13 mouse cellular contexts compared by ENCODE assay signal in genomic region chr8:111367350-111367749, GRCm38 (mm10). TPM values are rescaled to one million over a fixed set of nuclear protein-coding genes. Genes with fewer than 3 reads are reported as not detected.
DNase-seq lines count a peak whose midpoint lies in the region; ATAC-seq and TF ChIP-seq lines count a peak whose summit lies in the region.
"Had no signal": no experiment of that assay in that cellular context is flagged by ENCODE, and none has a peak within 500 bp of the region (broad histone marks: within the 10 kb centered on the region; RNA-seq: fewer than 3 reads in every experiment).

No protein-coding gene starts in this region.

- no peaks in the 10 kb centered on the region for H3K9me3 ChIP-seq in hindbrain, postnatal 0 days (ENCODE audit: low read length)
- H3K9me3 ChIP-seq in hindbrain, embryonic 11.5 days (ENCODE audit: control insufficient read depth, low read length): no peaks in the 10 kb centered on the region
- no peaks in the 10 kb centered on the region for H3K9me3 ChIP-seq in midbrain, embryonic 16.5 days (replicated peaks; ENCODE audit: control insufficient read depth, low read length, poor library complexity, severe bottlenecking)
- no peaks in the 10 kb centered on the region for H3K9me3 ChIP-seq in midbrain, embryonic 13.5 days
- H3K9me3 ChIP-seq in stomach, embryonic 16.5 days (replicated peaks; ENCODE audit: control insufficient read depth, low read length): no peaks in the 10 kb centered on the region

- H3K9ac ChIP-seq in hindbrain, postnatal 0 days (replicated peaks; ENCODE audit: low read length): 0 out of 2 replicates have a peak overlapping the region, but pooled peaks have one; percentile 26
- H3K9ac ChIP-seq in hindbrain, embryonic 11.5 days (ENCODE audit: low read depth, low read length): no peak overlapping the region
- H3K9ac ChIP-seq in midbrain, embryonic 16.5 days (ENCODE audit: low read depth, low read length): no peak overlapping the region
- no peak overlapping the region for H3K9ac ChIP-seq in midbrain, embryonic 13.5 days (replicated peaks)
- peak overlapping the region; percentile 50 for H3K9ac ChIP-seq in stomach, embryonic 16.5 days (ENCODE audit: low read length)
- H3K9ac ChIP-seq: liver, postnatal 0 days had no signal

- H3K27ac ChIP-seq in gastrocnemius, adult 2 months: peak overlapping the region; percentile 67
- no peak overlapping the region for H3K27ac ChIP-seq in hindbrain, postnatal 0 days
- H3K27ac ChIP-seq in hindbrain, embryonic 11.5 days (ENCODE audit: low read depth, low read length): no peak overlapping the region
- H3K27ac ChIP-seq in midbrain, embryonic 16.5 days (ENCODE audit: low read length): no peak overlapping the region
- no peak overlapping the region for H3K27ac ChIP-seq in midbrain, embryonic 13.5 days
- peak overlapping the region; percentile 24; the same call in 1 of the 2 replicates for H3K27ac ChIP-seq in stomach, embryonic 16.5 days (ENCODE audit: low read length)

- no peaks in the 10 kb centered on the region for H3K27me3 ChIP-seq in hindbrain, postnatal 0 days (ENCODE audit: insufficient read depth, low read length)
- H3K27me3 ChIP-seq in hindbrain, embryonic 11.5 days (ENCODE audit: control insufficient read depth, insufficient read depth, low read length): no peaks in the 10 kb centered on the region
- H3K27me3 ChIP-seq in midbrain, embryonic 16.5 days (ENCODE audit: control insufficient read depth, insufficient read depth, low read depth, low read length): no peaks in the 10 kb centered on the region
- no peaks in the 10 kb centered on the region for H3K27me3 ChIP-seq in midbrain, embryonic 13.5 days
- no peaks in the 10 kb centered on the region for H3K27me3 ChIP-seq in stomach, embryonic 16.5 days (ENCODE audit: control insufficient read depth, insufficient read depth, low read length)

- no peaks in the 10 kb centered on the region for H3K4me1 ChIP-seq in hindbrain, postnatal 0 days (ENCODE audit: insufficient read depth, low read length)
- no peaks in the 10 kb centered on the region for H3K4me1 ChIP-seq in hindbrain, embryonic 11.5 days (replicated peaks; ENCODE audit: control insufficient read depth, insufficient read depth, low read length)
- H3K4me1 ChIP-seq in midbrain, embryonic 16.5 days (ENCODE audit: control insufficient read depth, insufficient read depth, low read length): no peaks in the 10 kb centered on the region
- no peaks in the 10 kb centered on the region for H3K4me1 ChIP-seq in midbrain, embryonic 13.5 days (replicated peaks)
- 0 out of 2 replicates have a peak, but pooled peaks cover 6% of the 10 kb centered on the region for H3K4me1 ChIP-seq in stomach, embryonic 16.5 days (ENCODE audit: control insufficient read depth, insufficient read depth, low read length)

- intact Hi-C loops in gastrocnemius, adult 2 months (cut with DNase I): no loop called here

- ATAC-seq in hindbrain, postnatal 0 days: no peak
- no peak for ATAC-seq in hindbrain, embryonic 11.5 days (ENCODE audit: low FRiP score)
- ATAC-seq in midbrain, embryonic 16.5 days: no peak
- no peak for ATAC-seq in midbrain, embryonic 13.5 days
- no peak for ATAC-seq in stomach, embryonic 16.5 days (ENCODE audit: insufficient read depth, low FRiP score)

- H3K36me3 ChIP-seq in hindbrain, postnatal 0 days (ENCODE audit: insufficient read depth, low read length): no peaks in the 10 kb centered on the region
- no peaks in the 10 kb centered on the region for H3K36me3 ChIP-seq in hindbrain, embryonic 11.5 days (ENCODE audit: control insufficient read depth, insufficient read depth, low read length)
- no peaks in the 10 kb centered on the region for H3K36me3 ChIP-seq in midbrain, embryonic 16.5 days (ENCODE audit: control insufficient read depth, insufficient read depth, low read length)
- no peaks in the 10 kb centered on the region for H3K36me3 ChIP-seq in midbrain, embryonic 13.5 days
- H3K36me3 ChIP-seq in stomach, embryonic 16.5 days (ENCODE audit: control insufficient read depth, insufficient read depth, low read length): no peaks in the 10 kb centered on the region

- 83% methylated on average over 8 of the region's 8 CpGs for WGBS in hindbrain, postnatal 0 days
- WGBS in hindbrain, embryonic 11.5 days: 85% methylated on average over 8 of the region's 8 CpGs
- 78% methylated on average over 8 of the region's 8 CpGs for WGBS in midbrain, embryonic 16.5 days
- whole genome bisulfite sequencing in midbrain, embryonic 13.5 days: 85% methylated on average over 8 of the region's 8 CpGs
- 80% methylated on average over 8 of the region's 8 CpGs for WGBS in stomach, embryonic 16.5 days

- H3K4me2 ChIP-seq in hindbrain, postnatal 0 days (ENCODE audit: low read depth, low read length): peak overlapping the region; percentile 24
- no peak overlapping the region for H3K4me2 ChIP-seq in hindbrain, embryonic 11.5 days (replicated peaks; ENCODE audit: low read depth, low read length)
- peak overlapping the region; percentile 25 for H3K4me2 ChIP-seq in midbrain, embryonic 16.5 days (ENCODE audit: low read length)
- no peak overlapping the region for H3K4me2 ChIP-seq in midbrain, embryonic 13.5 days (replicated peaks)
- peak overlapping the region; percentile 34 for H3K4me2 ChIP-seq in stomach, embryonic 16.5 days (ENCODE audit: low read depth, low read length)

- no peak for DNase-seq in gastrocnemius, adult 2 months
- no peak for DNase-seq in gastrocnemius, adult 18-20 months (ENCODE audit: low spot score)
- no peak for DNase-seq in hindbrain, postnatal 0 days (ENCODE audit: low spot score)
- no peak for DNase-seq in hindbrain, embryonic 11.5 days (ENCODE audit: low spot score)
- no peak for DNase-seq in spleen, postnatal 14 days (ENCODE audit: low spot score in 2 of 2)
- DNase-seq: cerebellum, adult 9-11 months; liver, postnatal 0 days; thymus, postnatal 4 days had no signal

- TF ChIP-seq CTCF in gastrocnemius, adult 2 months (IDR thresholded peaks at IDR 0.05): no peak
- TF ChIP-seq CTCF in hindbrain, postnatal 0 days (IDR thresholded peaks at IDR 0.05; ENCODE audit: low read depth): no peak

- H3K4me3 ChIP-seq in gastrocnemius, adult 2 months: peak overlapping the region; percentile 36
- H3K4me3 ChIP-seq in hindbrain, postnatal 0 days (ENCODE audit: low read length): no peak overlapping the region
- no peak overlapping the region for H3K4me3 ChIP-seq in hindbrain, embryonic 11.5 days (ENCODE audit: low read depth, low read length)
- no peak overlapping the region for H3K4me3 ChIP-seq in midbrain, embryonic 16.5 days (ENCODE audit: low read depth, low read length)
- no peak overlapping the region for H3K4me3 ChIP-seq in midbrain, embryonic 13.5 days (replicated peaks)
- H3K4me3 ChIP-seq in stomach, embryonic 16.5 days (replicated peaks; ENCODE audit: low read length): 0 out of 2 replicates have a peak overlapping the region, but pooled peaks have one; percentile 12

RNA-seq across cellular contexts. Expression of gene Fa2h, which starts 26.3 kb away (rescaled TPM):
- total RNA-seq in gastrocnemius, adult 2 months (2021): under 1 TPM; 0.48 to 0.50 TPM
- total RNA-seq in gastrocnemius, adult 18-20 months (2021): under 1 TPM; 0.66 to 0.88 TPM
- total RNA-seq in hindbrain, postnatal 0 days (2014; rRNA removed): 2.8 and 5.1 TPM in 2 replicates
- polyA plus RNA-seq in hindbrain, postnatal 0 days (2015; fragmentation: Nextera tagmentation; extraction: Ambion mirVana): 3.1 and 3.4 TPM in 2 replicates
- polyA plus RNA-seq in hindbrain, embryonic 11.5 days (2014; fragmentation: Nextera tagmentation; extraction: Ambion mirVana): 0.15 TPM in 1 of 2 replicates, not detected in the other
- 0.28 TPM in 1 of 2 replicates, not detected in the other for polyA plus RNA-seq in midbrain, embryonic 16.5 days (2015; fragmentation: Nextera tagmentation; extraction: Ambion mirVana)
- 0.08 TPM in 1 of 2 replicates, not detected in the other for polyA plus RNA-seq in midbrain, embryonic 13.5 days (2015; fragmentation: Nextera tagmentation; extraction: Ambion mirVana)
- polyA plus RNA-seq in stomach, embryonic 16.5 days (2015; fragmentation: Nextera tagmentation; extraction: Ambion mirVana): 5.9 and 7.9 TPM in 2 replicates
- total RNA-seq: megakaryocyte-erythroid progenitor cell, adult 5-6 weeks had no signal

RNA-seq across cellular contexts. Expression of gene Mlkl, which starts 29.4 kb away (rescaled TPM):
- 1 to 10 TPM in 1 of 2 experiments, under 1 TPM in 1; 0.77 to 1.4 TPM for total RNA-seq in gastrocnemius, adult 2 months (2021)
- total RNA-seq in gastrocnemius, adult 18-20 months (2021): under 1 TPM; 0.53 to 0.93 TPM
- total RNA-seq in hindbrain, postnatal 0 days (2014; rRNA removed): 0.63 TPM in 1 of 2 replicates, not detected in the other
- 0.60 and 0.63 TPM in 2 replicates for polyA plus RNA-seq in hindbrain, postnatal 0 days (2015; fragmentation: Nextera tagmentation; extraction: Ambion mirVana)
- polyA plus RNA-seq in hindbrain, embryonic 11.5 days (2014; fragmentation: Nextera tagmentation; extraction: Ambion mirVana): 0.14 and 1.3 TPM in 2 replicates
- 0.21 and 0.27 TPM in 2 replicates for polyA plus RNA-seq in midbrain, embryonic 16.5 days (2015; fragmentation: Nextera tagmentation; extraction: Ambion mirVana)
- polyA plus RNA-seq in midbrain, embryonic 13.5 days (2015; fragmentation: Nextera tagmentation; extraction: Ambion mirVana): 0.32 and 0.38 TPM in 2 replicates
- 2.6 and 2.7 TPM in 2 replicates for polyA plus RNA-seq in stomach, embryonic 16.5 days (2015; fragmentation: Nextera tagmentation; extraction: Ambion mirVana)
- polyA plus RNA-seq: neural tube, embryonic 14.5 days had no signal

Comparison
In these comparisons a context has a peak if more than half of its experiments do, and no peak if none do; other contexts are left out.
1. H3K4me2 ChIP-seq: peak in hindbrain, postnatal 0 days (single experiment), midbrain, embryonic 16.5 days (single experiment) and stomach, embryonic 16.5 days (single experiment); none in hindbrain, embryonic 11.5 days (single experiment) and midbrain, embryonic 13.5 days (single experiment).
2. H3K9ac ChIP-seq: peak in hindbrain, postnatal 0 days (single experiment) and stomach, embryonic 16.5 days (single experiment); none in hindbrain, embryonic 11.5 days (single experiment), midbrain, embryonic 16.5 days (single experiment) and midbrain, embryonic 13.5 days (single experiment).
3. H3K27ac ChIP-seq: peak in gastrocnemius, adult 2 months (single experiment) and stomach, embryonic 16.5 days (single experiment); none in hindbrain, postnatal 0 days (single experiment), hindbrain, embryonic 11.5 days (single experiment), midbrain, embryonic 16.5 days (single experiment) and midbrain, embryonic 13.5 days (single experiment).
4. H3K4me3 ChIP-seq: peak in gastrocnemius, adult 2 months (single experiment) and stomach, embryonic 16.5 days (single experiment); none in hindbrain, postnatal 0 days (single experiment), hindbrain, embryonic 11.5 days (single experiment), midbrain, embryonic 16.5 days (single experiment) and midbrain, embryonic 13.5 days (single experiment).